Mouse (Mus musculus): ENCODE measurements at regions not wholly inside any gene's neighbourhood (a gene's known extent, or its start where the extent isn't known, plus 50 kb on each side); places are given as distances from the start of the nearest gene placed in this dataset.

GRCm38 (mm10) chr14:76798488-76798887 is 238.1 kb upstream of the Ccdc122 start:
- no peak for DNase-seq (ENCODE audit: low spot score in 2 of 2)

- no peak for DNase-seq (ENCODE audit: low spot score in 2 of 2)
Observed at GRCm38 (mm10) chr14:76797518-76797917, 239.1 kb upstream of the Ccdc122 start.

GRCm38 (mm10) chr14:76791811-76792571 is 235.3 kb upstream of the Serp2 start:
- DNase-seq (ENCODE audit: low spot score in 2 of 2): no peak

DNA sequence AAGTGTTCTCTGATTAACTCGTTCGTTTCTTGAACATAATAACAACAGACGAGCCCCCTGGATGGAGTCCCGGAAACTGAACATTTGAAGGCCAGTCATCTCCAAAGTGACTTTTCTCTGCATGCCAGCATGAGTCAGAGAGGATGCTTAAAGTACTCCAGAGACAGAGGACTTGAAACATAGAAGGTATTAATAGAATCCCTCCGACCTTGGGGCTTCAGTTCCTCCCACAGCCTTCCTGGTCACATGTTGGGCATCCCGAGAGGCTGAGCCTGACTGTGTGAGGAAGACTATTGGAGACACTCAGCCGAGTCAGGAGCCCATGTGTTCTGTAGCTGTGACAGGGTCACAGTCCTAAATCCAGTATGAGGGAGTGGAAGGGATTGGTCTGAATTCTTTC is 232.7 kb upstream of the Serp2 start:
- DNase-seq (ENCODE audit: low spot score in 2 of 2): no peak

DNA sequence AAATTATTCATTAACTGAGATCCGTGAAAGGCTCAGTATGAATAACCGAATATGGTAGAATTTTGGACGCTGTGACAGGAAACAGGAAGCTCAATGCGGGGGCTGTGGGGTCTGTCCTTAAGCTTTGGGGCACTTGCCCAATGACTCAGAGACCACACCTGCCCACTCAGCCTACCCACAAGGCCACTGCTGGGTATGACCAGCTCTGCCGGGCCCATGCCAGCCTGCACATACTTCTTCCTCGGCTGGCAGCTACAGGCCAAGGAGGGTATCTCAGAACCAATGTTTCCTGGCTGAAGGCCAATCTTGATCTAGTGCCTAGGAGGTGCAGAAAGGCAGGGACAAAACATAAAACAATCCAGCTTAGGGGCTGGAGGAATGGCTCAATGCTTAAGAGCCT is 230.9 kb upstream of the Serp2 start:
- no peak for DNase-seq (ENCODE audit: low spot score in 2 of 2)

- DNase-seq (ENCODE audit: low spot score in 2 of 2): no peak
Observed at GRCm38 (mm10) chr14:76786214-76786613, 229.5 kb upstream of the Serp2 start.

- no peak for DNase-seq (ENCODE audit: low spot score in 2 of 2)
Observed at GRCm38 (mm10) chr14:76781524-76781880, 224.8 kb upstream of the Serp2 start.

- no peak for DNase-seq (ENCODE audit: low spot score in 2 of 2)
Observed at GRCm38 (mm10) chr14:76780572-76781523, 224.2 kb upstream of the Serp2 start.

DNA sequence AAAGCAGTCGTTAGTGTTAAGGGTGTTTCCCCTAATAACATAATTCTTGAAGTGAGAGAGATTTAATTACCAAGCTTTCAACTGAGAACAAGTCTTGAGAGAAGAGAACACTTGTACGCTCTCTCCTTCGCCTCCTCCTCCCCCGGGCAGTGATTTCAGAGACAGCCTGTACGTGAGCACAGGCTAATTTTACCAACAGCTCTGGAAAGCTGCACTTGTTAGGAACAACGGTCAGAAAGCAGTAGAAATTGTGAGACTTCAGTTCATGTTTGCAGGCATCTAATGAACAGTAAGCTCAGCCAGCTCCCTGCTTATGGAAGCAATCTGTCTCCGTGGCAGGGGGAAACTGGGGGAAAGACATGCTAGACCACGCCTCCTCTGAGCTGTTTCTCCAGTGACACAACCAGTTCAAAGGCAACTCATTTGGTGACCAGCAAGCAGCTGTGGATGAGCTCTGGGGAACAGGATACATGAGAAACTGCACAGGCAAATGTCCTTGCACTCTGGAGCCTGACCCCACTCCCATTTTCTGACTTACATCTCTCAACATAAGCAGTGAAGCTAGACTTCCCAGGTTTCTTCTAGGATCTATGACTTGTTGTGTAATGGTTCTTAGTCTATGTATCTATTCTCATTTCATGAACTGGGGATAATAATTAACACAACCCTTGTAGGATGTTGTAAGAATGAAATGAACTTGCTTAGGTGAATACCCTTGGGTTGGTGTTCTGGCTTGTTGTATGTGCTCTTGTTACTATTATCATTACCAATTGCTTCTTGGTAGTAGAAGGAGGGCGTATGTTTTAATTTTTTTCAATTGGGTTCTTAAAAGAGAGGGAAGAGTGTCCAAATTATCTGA is 222.1 kb upstream of the Serp2 start:
- DNase-seq (ENCODE audit: low spot score in 2 of 2): no peak

DNA sequence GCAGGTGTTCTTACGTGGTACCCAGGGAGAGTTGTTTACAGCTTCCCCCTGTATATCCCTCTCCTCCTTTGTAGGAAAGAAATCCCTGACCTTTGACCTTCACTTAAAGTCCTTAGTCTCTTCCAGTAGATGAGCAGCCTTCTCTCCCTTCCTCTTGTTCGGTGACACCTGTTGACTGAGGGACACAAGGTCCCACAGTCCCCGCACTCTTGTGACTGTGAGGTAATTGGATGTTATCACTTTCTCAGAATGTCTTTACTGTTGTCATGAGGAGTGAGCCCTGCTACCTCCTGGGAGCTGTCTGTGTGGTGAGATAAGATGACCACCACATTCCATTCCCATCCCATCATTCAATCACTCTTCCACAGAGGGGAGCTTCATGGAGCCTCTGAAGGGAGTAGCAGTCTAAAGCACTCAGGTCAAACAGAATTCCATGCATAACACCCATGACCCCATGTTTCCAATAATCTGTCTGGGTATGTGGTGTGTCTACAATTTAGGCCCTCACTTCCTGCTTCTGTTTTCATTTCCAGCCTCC is 218.8 kb upstream of the Serp2 start:
- DNase-seq (ENCODE audit: low spot score in 2 of 2): no peak

GRCm38 (mm10) chr14:76772781-76773438 is 216.2 kb upstream of the Serp2 start:
- no peak for DNase-seq (ENCODE audit: low spot score in 2 of 2)

GRCm38 (mm10) chr14:76770106-76770505 is 213.4 kb upstream of the Serp2 start:
- DNase-seq (ENCODE audit: low spot score in 2 of 2): no peak

- no peak for DNase-seq (ENCODE audit: low spot score in 2 of 2)
Observed at GRCm38 (mm10) chr14:76767301-76767700, 210.6 kb upstream of the Serp2 start.

DNA sequence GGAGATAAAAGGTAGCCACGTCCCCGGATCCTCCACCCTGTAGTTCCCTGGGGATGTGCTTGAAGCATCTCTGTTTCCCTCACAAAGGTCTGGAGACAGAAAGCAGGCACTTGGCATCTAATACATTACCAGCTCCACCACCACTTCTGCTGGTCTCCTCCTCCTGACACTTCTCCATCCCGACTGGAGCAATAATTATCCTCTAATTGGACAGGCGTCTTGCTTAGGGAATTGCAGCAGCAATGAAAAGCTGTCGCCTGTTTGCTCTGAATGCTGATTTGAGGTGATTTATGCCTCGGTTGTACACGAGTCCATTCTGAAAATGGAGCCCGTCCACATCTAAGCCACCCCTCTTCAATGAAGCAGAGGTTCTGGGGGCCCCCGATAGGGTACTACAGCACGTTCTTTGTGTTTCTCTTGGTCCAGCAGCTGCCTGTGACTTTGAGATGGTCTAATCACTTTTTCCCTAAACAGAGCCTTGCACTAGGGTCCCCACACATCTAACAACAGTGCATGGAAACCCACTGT is 209.6 kb upstream of the Serp2 start:
- DNase-seq (ENCODE audit: low spot score in 2 of 2): no peak

GRCm38 (mm10) chr14:76765094-76765504 is 208.4 kb upstream of the Serp2 start:
- DNase-seq (ENCODE audit: low spot score in 2 of 2): no peak

DNA sequence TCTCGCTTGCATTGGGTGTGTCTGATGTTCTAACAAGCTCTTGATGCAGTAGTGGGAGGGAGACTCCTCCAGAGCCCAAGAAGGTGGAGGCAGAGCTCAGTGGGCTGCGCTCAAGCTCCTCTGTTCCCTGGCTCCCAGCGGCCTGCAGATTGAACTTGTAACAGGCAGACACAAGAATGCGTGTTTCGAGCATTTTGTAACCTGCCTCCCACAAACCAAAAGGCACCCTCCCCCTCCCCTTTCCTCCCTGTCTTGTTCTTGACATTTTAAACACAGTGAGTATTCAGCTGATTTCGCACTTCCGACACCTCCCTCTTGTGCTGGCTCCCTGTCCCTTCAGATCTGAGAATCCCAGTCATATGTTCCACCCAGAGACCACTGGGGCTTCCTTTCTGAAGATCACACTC is 207.7 kb upstream of the Serp2 start:
- no peak for DNase-seq (ENCODE audit: low spot score in 2 of 2)

DNA sequence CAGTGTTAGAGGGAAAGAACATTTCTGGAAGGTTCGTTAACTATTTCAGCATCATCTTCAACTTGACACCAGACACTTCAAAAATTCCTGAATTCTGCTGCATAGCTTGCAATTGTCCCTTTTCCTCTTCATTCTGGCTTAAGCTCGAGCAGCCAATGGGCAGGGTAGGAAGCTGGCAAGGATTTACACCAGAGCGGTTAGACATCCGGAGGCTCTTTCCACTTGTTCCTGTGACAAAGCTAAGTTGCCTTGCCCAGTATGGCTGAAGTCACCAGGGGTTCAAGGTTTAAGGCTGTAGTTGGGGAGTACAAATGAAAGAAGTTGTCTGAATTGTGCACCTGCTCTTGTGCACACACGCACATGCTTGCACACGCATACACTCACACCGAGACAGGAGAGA is 206.8 kb upstream of the Serp2 start:
- DNase-seq (ENCODE audit: low spot score in 2 of 2): no peak

DNA sequence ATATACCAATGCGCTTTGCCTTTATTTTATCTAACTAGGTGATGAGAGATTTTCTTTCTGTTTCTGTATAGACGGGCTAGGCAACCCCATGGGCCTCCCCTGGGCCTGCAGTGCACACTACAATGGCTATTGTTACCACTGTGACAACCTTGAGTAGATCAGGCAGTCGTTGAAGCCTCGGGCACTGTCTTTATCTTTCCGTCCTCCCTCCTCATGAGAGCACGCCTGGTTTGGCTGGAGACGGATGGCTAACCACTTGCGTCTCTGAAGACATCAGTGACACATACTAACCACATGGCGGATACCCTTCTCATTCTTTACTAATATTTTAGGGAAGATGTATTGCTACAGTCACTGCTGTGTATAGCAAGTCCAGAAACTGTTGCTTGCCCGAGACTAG is 206.1 kb upstream of the Serp2 start:
- no peak for DNase-seq (ENCODE audit: low spot score in 2 of 2)

DNA sequence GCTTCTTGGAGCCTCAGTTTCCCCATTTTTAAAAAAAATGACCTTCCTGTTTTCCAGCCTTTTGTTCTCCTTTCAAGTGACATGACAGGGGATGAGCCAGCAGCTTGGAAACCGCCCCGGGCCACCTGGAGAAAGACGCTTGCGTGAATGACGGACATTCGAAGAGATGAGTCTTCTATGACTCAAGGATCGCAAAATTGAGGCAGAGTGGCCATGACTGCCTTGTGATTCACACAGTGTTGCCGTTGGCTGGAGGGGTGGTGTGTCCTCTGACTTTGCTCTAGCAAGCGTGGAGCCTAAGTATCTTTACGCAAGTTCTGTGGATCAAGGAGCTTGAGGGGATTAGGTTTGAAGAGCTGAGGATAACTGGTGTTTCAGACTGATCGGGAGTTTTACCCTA is 205.0 kb upstream of the Serp2 start:
- DNase-seq (ENCODE audit: low spot score in 2 of 2): no peak

DNA sequence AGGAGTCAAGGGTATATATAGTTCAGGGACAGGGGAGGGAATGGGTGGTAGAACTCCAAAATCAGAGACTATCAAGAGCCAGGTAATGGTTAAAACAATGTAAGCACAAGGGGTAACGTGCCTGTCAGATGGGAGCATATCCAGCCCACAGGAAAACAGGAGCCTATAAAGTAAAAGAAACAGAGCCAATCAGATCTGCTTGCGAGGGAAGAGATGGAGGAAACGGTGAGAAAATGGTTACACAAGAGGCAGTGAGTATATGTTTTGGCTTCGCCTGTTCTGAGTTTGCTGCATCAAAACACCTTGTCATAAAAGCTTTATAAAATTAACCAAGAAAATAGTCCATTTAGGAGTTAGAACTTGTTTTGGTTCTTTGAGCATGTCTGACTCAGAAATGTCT is 204.6 kb upstream of the Serp2 start:
- DNase-seq (ENCODE audit: low spot score in 2 of 2): no peak
